Mouse (Mus musculus): ENCODE data around the gene Inca1. TPM values are rescaled to one million over a fixed set of nuclear protein-coding genes. Genes with fewer than 3 reads are reported as not detected.
A peak's percentile ranks its signal among the peaks of the same experiment; 100 is the strongest.

Gene Inca1
- total and polyA plus RNA-seq, 3 experiments = 0.35 to 2.2 TPM; not detected in 1

DNA sequence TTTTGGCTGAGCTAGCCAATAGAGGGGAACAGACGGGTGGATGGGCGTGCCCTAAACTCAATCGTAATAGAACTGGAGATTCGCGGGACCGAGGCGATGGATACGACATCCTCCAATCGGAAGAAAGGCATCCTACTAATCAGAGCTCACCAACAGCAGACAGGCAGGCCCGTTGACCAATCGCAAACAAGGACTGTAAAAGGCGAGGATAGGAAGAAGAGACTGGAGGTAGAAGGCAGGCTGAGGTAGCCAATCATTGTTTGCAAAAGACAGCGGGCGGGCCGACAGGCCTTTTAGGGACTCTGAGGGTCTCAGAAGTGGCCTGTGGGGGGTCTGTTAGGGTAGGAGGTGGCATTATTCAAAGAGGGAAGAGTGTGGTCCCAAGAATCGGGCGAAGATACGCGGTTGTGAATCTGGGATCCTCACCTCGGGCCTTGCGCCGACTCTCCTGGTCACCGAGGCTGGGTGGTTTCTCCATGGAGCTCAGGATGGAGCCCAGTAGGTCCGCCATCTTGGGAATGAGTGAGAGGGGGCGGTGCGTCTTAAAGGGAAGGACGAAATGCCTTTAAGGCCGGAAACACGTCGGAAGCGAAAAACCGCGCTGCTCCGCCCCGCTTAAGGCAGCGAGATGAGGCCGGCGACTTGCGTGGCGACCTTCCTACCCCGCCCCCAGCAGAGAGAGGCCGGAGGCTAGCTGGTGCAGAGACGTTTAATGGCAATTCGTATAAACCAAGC, 31.0 kb downstream of the Inca1 start, which contains the start of gene Spag7:
Spag7 (minus strand) TSS at position 646 of the 735 bp plus-strand sequence.
- Histone ChIP-seq H3K4me3 (ENCODE audit: control insufficient read depth in 1 of 2, insufficient read depth in 1 of 2, low read depth in 2 of 2, low read length in 2 of 2) (peak within 1 kb of the TSS; percentile 75 to 87), H3K79me2 (ENCODE audit: control insufficient read depth, insufficient read depth, low read length, poor library complexity) (peaks cover 18% of the 10 kb centered on the region), H3K36me3 (ENCODE audit: control insufficient read depth in 1 of 2, insufficient read depth in 2 of 2, low read length in 2 of 2) (peaks cover 0 to 11% of the 10 kb centered on the region in 2 experiments; a peak in 2 of 4 replicates), H3K9ac (ENCODE audit: control insufficient read depth, low read depth, low read length, poor library complexity, severe bottlenecking) (peak within 1 kb of the TSS; percentile 90), H3K27me3 (ENCODE audit: control insufficient read depth in 1 of 2, insufficient read depth in 2 of 2, low read length in 2 of 2) (no peaks in the 10 kb centered on the region), H3K4me1 (ENCODE audit: control insufficient read depth in 1 of 2, insufficient read depth in 2 of 2, low read length in 2 of 2) (peaks cover 2 to 24% of the 10 kb centered on the region in 2 experiments; a peak in 3 of 4 replicates), H3K9me3 (replicated peaks; ENCODE audit: insufficient read depth, low read length) (no peaks in the 10 kb centered on the region), H3K27ac (ENCODE audit: control insufficient read depth, low read depth, low read length) (peak within 1 kb of the TSS; percentile 97)
- peak; percentile 100 for DNase-seq (ENCODE audit: low read depth, low spot score)
- TF ChIP-seq NELFE (IDR thresholded peaks at IDR 0.05; ENCODE audit: low read depth, low read length) (peak; percentile 89), ELF1 (IDR thresholded peaks at IDR 0.05; ENCODE audit: low read depth, low read length) (peak; percentile 81), TAL1 (IDR thresholded peaks at IDR 0.05; ENCODE audit: low read length) (no peak), MYB (IDR thresholded peaks at IDR 0.05; ENCODE audit: low read depth, low read length) (no peak), SIN3A (IDR thresholded peaks at IDR 0.05; ENCODE audit: low read length) (peak; percentile 38), MAZ (IDR thresholded peaks at IDR 0.05; ENCODE audit: low read depth, low read length) (peak; percentile 51; the same call in 1 of the 2 replicates), GATA1 (IDR thresholded peaks at IDR 0.05; ENCODE audit: low read depth, low read length) (peak; percentile 64; the same call in 1 of the 2 replicates), POLR2AphosphoS5 (IDR thresholded peaks at IDR 0.05; ENCODE audit: borderline replicate concordance, low read depth, low read length) (0 out of 2 replicates have a peak, but pooled peaks have one; percentile 19), MXI1 (IDR thresholded peaks at IDR 0.05; ENCODE audit: low read depth, low read length) (peak; percentile 16; the same call in 1 of the 2 replicates), USF2 (IDR thresholded peaks at IDR 0.05; ENCODE audit: borderline replicate concordance in 1 of 2, insufficient read depth in 1 of 2, low read depth in 1 of 2, low read length in 2 of 2) (no peak), TCF12 (IDR thresholded peaks at IDR 0.05; ENCODE audit: low read depth, low read length) (peak; percentile 67), E2F4 (IDR thresholded peaks at IDR 0.05; ENCODE audit: borderline replicate concordance, low read depth, low read length) (0 out of 2 replicates have a peak, but pooled peaks have one; percentile 27), ZC3H11A (IDR thresholded peaks at IDR 0.05; ENCODE audit: low read depth, low read length) (no peak), RAD21 (IDR thresholded peaks at IDR 0.05; ENCODE audit: low read depth, low read length) (no peak), MEF2A (IDR thresholded peaks at IDR 0.05; ENCODE audit: extremely low read depth, insufficient replicate concordance, low read depth, low read length, poor library complexity, severe bottlenecking) (no peak), JUND (IDR thresholded peaks at IDR 0.05; ENCODE audit: low read depth, low read length) (no peak), MAX (IDR thresholded peaks at IDR 0.05; ENCODE audit: low read length) (no peak), POLR2AphosphoS2 (IDR thresholded peaks at IDR 0.05; ENCODE audit: low read length) (peak; percentile 84), RCOR1 (IDR thresholded peaks at IDR 0.05; ENCODE audit: low read depth, low read length) (peak; percentile 57; the same call in 1 of the 2 replicates), NRF1 (IDR thresholded peaks at IDR 0.05; ENCODE audit: insufficient read depth, low read depth, low read length, poor library complexity, severe bottlenecking) (peak; percentile 49; the same call in 1 of the 2 replicates), KAT2A (conservative IDR thresholded peaks at IDR 0.05; ENCODE audit: low read depth, low read length) (peak; percentile 58; the same call in 1 of the 2 replicates), MYC (IDR thresholded peaks at IDR 0.05; ENCODE audit: low read depth, low read length) (peak; percentile 70), ZKSCAN1 (IDR thresholded peaks at IDR 0.05; ENCODE audit: low read depth, low read length) (no peak), CTCF (IDR thresholded peaks at IDR 0.05 in 2 of 3, conservative IDR thresholded peaks at IDR 0.05 in 1 of 3; ENCODE audit: control insufficient read depth in 1 of 3, insufficient read depth in 1 of 3, low read depth in 2 of 3, low read length in 3 of 3, poor library complexity in 1 of 3, severe bottlenecking in 1 of 3) (no peak), MAFK (IDR thresholded peaks at IDR 0.05; ENCODE audit: borderline replicate concordance, low read depth, low read length) (no peak), TBP (IDR thresholded peaks at IDR 0.05; ENCODE audit: low read depth, low read length) (peak; percentile 92), HCFC1 (IDR thresholded peaks at IDR 0.05; ENCODE audit: low read depth, low read length) (peak; percentile 80), SMC3 (IDR thresholded peaks at IDR 0.05; ENCODE audit: low read depth, low read length) (no peak), ETS1 (IDR thresholded peaks at IDR 0.05; ENCODE audit: low read depth, low read length) (peak; percentile 55; the same call in 1 of the 2 replicates), BHLHE40 (IDR thresholded peaks at IDR 0.05; ENCODE audit: borderline replicate concordance, low read depth, low read length) (no peak), ZNF384 (IDR thresholded peaks at IDR 0.05; ENCODE audit: low read depth, low read length) (no peak), USF1 (IDR thresholded peaks at IDR 0.05; ENCODE audit: low read depth, low read length) (no peak), UBTF (IDR thresholded peaks at IDR 0.05; ENCODE audit: borderline replicate concordance, insufficient read depth, low read depth, low read length) (no peak), POLR2A (IDR thresholded peaks at IDR 0.05; ENCODE audit: control insufficient read depth in 1 of 2, insufficient read depth in 1 of 2, low read depth in 1 of 2, low read length in 2 of 2, poor library complexity in 1 of 2) (peak; percentile 87 to 93), ZMIZ1 (IDR thresholded peaks at IDR 0.05; ENCODE audit: low read depth, low read length) (peak; percentile 69; the same call in 1 of the 2 replicates)

Measured in MEL (cell line).